Mouse (Mus musculus): ENCODE measurements around the gene Mapk12.

The Mapk12 gene

GRCm38 (mm10) chr15:89140659-89141252 lies at the start of gene Mapk12:
Mapk12 (minus strand) TSS chr15:89140703.
- no peak for DNase-seq (ENCODE audit: low read depth, low spot score)

- no peak for DNase-seq (ENCODE audit: low read depth, low spot score)
Observed at GRCm38 (mm10) chr15:89184937-89185227, 44.4 kb upstream of the Mapk12 start.

DNA sequence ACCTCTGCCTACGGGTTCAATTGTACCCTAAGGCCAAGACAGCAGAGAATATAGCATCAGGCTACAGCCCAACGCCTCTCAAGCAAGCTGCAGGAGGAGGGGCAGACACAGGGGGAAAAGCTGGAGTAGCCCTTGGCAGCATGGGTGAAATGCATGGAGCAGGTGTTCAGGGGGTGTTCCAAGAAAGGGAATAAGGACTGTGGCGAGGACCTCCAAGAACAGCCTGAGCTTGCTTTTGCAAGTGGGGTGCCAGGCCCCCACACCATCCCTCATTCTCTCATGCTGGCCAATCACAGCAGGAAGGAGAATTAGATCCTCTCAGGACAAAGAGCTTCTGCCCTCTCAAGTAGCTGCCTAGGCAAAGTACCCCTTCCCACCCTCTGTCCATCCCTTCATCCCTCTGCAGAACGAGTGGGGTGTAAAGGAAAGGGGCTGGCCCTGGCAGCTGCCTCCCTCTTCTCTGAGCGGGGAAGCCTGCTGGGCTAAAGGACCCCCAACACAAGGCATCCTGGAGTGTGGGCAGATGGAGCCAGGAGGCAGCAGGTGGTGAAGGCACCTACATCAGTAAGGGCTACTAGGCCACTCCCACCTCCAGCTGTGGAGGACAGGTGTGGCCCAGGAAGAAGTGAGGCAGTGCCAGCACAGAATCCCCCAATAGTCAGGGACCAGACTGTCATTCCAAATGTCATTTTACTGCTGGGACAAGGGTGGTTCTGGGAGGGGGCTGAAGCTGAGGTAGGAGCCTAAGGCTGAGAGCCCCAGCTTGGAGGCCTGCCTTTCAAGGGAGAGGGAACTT lies 43.8 kb upstream of the Mapk12 start:
- DNase-seq (ENCODE audit: low read depth, low spot score): no peak

DNA sequence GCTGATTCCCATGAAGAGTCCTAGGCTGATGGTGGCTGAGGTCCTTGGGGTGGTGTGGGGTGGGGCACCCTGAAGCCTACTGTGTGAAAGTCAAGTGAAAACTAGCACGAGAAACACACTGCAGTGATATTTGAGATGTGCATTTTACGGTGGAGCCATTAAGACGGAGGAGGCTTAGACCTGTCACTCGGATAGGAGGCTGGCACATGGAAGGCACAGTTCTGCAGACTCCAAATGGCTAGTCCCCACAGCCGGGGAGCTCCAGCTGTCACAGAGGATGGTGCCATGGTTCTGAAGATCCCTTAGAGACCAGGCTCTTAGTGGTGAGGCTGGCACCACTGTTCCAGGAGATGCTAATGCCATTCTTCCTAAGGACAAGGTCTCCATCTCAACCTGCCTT lies 42.3 kb upstream of the Mapk12 start:
- DNase-seq (ENCODE audit: low read depth, low spot score): no peak

GRCm38 (mm10) chr15:89182328-89182741 lies 41.8 kb upstream of the Mapk12 start:
- peak; percentile 83 for DNase-seq (ENCODE audit: low read depth, low spot score)

DNA sequence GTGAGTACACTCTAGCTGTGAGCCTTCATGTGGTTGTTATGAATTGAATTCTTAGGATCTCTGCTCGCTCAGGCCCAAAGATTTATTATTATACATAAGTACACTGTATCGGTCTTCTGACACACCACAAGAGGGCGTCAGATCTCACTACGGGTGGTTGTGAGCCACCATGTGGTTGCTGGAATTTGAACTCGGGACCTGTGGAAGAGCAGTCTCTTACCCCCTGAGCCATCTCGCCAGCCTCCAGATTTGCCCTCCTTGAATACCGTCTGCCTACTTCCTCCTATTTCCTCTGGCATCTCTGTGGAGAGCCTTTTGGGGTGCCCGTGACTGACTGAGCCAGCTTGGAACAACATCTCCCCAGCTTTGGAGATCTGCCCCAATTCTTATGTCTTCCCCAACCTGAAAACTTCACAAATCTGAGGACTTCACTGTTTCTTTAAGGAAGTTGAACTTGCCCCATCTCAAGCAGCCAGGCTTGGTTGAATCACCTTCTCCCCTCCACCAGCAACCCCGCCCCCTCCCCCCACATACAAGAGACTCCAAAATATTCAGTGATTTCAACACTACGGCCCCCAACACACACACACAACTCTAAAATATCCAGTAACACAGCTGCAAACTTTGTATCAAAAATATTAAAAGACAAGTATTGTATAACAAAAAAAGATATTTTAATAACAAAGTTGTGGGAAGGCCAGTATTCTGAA lies 41.2 kb upstream of the Mapk12 start:
- DNase-seq (ENCODE audit: low read depth, low spot score): no peak

DNA sequence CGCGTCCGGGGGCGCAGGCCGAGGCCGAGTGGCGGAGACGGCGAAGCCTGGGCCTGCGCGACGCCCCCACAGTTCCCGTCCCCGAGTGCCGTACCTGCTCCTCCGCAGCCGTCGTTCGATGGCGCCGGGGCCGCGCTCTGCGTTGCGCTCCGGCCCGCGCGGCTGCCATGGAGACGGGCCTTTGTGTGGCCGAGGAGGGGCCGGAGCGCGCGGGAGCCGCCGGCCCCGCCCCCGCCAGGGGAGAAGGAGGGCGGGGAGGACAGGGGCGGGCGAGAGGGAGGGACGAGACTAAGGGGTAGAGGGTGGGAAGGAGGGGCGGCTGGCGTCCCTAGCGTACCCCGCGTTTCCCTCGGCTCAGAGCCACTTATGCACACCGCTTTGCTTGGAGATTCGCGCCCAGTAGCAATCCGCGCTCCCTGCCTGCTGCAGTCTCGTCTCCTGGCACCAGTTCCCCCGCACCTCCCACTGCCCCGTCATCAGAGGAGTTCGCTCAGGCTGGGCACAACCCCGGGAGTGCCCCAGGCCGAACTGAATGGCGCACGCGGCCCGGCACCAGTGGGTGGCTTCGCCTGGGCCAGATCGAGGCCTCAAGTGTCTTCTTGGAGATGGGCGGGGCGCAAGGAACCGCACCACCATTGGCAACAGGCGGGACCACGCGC lies 40.2 kb upstream of the Mapk12 start, which contains the start of gene Plxnb2:
Gene Plxnb2 (minus strand): TSS at position 218 of the 659 bp plus-strand sequence.
- DNase-seq (ENCODE audit: low read depth, low spot score): no peak

DNA sequence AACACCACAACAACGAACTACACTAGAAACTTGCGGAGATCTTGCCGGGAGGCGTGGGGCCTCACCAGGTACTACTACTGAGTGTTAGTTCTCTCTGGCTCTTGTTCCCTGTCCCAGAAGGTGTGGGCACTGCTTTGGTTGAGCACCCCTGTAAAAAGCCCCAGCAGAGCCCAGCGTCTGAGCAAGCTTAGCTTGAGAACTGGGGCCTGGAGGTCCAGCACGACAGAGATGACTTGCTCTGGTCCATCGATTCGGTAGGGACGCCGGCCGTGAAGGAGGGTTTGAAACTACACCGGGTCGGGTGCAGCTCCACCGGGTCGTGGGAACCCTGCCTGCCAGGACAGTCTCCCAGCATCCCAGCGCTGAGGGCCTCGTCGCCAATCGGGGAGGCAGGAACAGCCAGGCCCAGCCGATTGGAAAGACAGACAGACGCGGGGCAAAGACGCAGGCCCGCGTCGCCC lies 39.6 kb upstream of the Mapk12 start:
- DNase-seq (ENCODE audit: low read depth, low spot score): no peak

DNA sequence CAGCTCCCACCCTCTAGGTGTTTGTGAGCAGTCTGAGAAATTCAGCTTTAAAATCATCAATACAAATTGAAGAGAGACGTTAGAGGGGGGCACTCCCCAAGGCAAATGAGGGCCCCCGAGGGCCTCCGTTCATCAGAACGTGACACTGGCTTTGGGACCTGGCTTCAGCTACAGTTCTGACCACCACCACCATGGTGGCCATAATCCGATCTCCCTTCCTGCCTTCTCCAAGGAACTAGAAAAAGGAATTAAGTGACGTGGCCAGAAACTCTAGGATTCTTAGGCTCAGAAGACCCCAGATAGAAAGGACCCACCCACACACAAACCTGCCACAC lies 39.1 kb upstream of the Mapk12 start:
- no peak for DNase-seq (ENCODE audit: low read depth, low spot score)

GRCm38 (mm10) chr15:89178954-89179629 lies 38.6 kb upstream of the Mapk12 start:
- no peak for DNase-seq (ENCODE audit: low read depth, low spot score)

GRCm38 (mm10) chr15:89178260-89178860 lies 37.9 kb upstream of the Mapk12 start:
- DNase-seq (ENCODE audit: low read depth, low spot score): no peak

DNA sequence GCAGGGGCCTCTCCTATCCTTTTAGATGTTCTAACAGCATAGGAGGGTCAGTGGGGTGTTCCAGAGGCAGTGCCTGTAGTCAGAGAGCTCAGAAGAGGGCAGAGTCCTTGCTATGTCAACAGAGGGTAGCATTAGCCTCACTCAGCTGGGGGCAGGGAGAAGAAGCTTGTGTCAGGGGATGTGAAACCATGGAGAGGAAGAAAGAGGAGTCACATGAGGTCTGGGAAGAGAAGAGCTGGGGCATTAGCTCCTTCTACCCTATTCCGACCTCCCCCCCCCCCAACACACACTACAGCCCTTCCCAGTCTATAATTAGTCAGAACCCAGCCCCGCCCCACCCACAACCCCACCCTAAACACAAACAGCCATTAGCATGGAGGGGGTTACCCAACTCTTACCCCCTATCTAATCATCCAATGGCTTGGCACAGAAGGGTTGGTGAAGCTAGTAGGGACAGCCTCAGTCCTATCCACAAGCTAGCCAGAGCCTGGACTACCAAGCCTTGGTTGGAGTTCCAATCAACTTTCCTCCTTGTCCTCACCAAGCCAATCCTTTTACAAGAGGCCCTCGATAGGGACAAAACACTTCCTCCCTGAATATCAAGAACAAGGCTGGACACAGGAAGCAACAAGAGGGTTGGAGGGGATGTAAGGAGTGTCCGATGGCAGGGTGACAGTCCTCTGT lies 37.2 kb upstream of the Mapk12 start:
- no peak for DNase-seq (ENCODE audit: low read depth, low spot score)

GRCm38 (mm10) chr15:89177121-89177520 lies 36.6 kb upstream of the Mapk12 start:
- DNase-seq (ENCODE audit: low read depth, low spot score): no peak

- DNase-seq (ENCODE audit: low read depth, low spot score): no peak
Observed at GRCm38 (mm10) chr15:89175411-89176155, 35.1 kb upstream of the Mapk12 start.

GRCm38 (mm10) chr15:89174889-89175339 lies 34.4 kb upstream of the Mapk12 start:
- DNase-seq (ENCODE audit: low read depth, low spot score): no peak

GRCm38 (mm10) chr15:89173906-89174214 lies 33.4 kb upstream of the Mapk12 start:
- DNase-seq (ENCODE audit: low read depth, low spot score): no peak

DNA sequence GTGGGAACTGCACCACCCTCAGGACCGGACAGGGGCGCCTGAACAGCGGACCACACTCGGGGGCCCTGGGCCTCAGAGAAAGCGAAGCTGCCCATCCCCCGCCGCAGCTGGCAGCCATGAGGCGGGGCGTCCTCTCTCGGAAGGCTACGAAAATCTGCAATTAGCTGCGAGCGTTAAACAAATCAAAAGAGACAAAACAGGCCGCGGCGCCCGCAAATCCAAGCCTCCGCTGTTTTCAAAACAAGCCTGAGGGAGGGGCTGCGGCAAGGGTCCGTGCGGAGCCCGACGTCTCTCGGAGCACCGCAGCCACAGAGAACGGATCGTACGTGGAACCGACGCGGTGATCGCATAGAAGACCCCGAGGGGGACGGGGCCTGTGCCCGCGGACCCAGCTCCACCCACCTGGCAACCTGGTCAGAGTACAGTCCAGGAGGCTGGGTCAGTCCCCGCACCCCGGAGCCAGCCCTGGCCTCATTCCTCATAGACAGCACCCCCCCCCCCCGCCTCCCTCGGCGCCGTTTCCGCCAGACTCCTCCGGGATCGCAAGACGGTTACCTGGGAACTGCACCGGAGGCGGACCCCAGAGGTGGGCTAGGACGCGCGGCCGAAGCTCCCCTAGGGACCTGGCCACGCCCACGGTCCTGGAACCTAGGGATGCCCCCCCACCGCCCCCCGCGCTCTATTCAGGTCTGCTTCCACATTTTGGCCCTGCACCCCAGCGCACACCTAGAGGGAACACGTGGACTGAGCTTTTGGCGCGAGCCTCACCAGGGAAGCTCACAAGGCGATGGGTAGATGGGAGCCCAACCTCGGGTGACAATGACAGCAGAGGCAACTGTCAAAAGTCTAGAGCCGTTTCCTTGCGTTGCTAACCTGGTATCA lies 32.8 kb upstream of the Mapk12 start:
- DNase-seq (ENCODE audit: low read depth, low spot score): no peak

- no peak for DNase-seq (ENCODE audit: low read depth, low spot score)
Observed at GRCm38 (mm10) chr15:89172276-89172935, 31.9 kb upstream of the Mapk12 start.

Data from retina, postnatal 7 days (tissue).